Mouse (Mus musculus) limb, embryonic 11.5 days (tissue): ENCODE measurements around the gene Rad23b. TPM values are rescaled to one million over a fixed set of nuclear protein-coding genes. Genes with fewer than 3 reads are reported as not detected.

ENCODE experiments used
- ATAC-seq: fragments of 200-750 bp; cut with Nextera tagmentation; 2 replicates; pipeline ENCODE4 v1.8.0; 2017; ENCODE audit warnings: low read depth; ENCODE audit not compliant: insufficient number of reproducible peaks, low FRiP score, low TSS enrichment
- DNase-seq: peaks from one replicate; pipeline ENCODE4 v3.0.0-alpha.2; 2015; ENCODE audit warnings: low spot score
- H3K27ac ChIP-seq: fragments of 300-500 bp; sonication (generic); replicated peaks from 2 replicates; pipeline ENCODE4 v1.5.1; 2014; ENCODE audit warnings: low read depth, mild to moderate bottlenecking, low read length
- H3K27me3 ChIP-seq: fragments of 300-500 bp; sonication (generic); 2 replicates; pipeline ENCODE4 v1.6.1; 2014; ENCODE audit warnings: mild to moderate bottlenecking, low read length, mixed read lengths; ENCODE audit not compliant: control insufficient read depth, insufficient read depth
- H3K36me3 ChIP-seq: fragments of 300-500 bp; sonication (generic); 2 replicates; pipeline ENCODE4 v1.6.1; 2014; ENCODE audit warnings: mild to moderate bottlenecking, low read length, moderate library complexity, mixed read lengths; ENCODE audit not compliant: control insufficient read depth, insufficient read depth
- H3K4me1 ChIP-seq: fragments of 300-500 bp; sonication (generic); 2 replicates; pipeline ENCODE4 v1.6.1; 2014; ENCODE audit warnings: low read length, mixed read lengths; ENCODE audit not compliant: control insufficient read depth, insufficient read depth
- H3K4me2 ChIP-seq: fragments of 300-500 bp; sonication (generic); 2 replicates; pipeline ENCODE4 v1.6.1; 2014; ENCODE audit warnings: low read depth, mild to moderate bottlenecking, moderate library complexity; ENCODE audit not compliant: severe bottlenecking
- H3K4me3 ChIP-seq: fragments of 300-500 bp; sonication (generic); 2 replicates; pipeline ENCODE4 v1.5.1; 2014; ENCODE audit warnings: low read depth, low read length
- H3K9ac ChIP-seq: fragments of 300-500 bp; sonication (generic); 2 replicates; pipeline ENCODE4 v1.6.1; 2014; ENCODE audit warnings: mild to moderate bottlenecking, low read length
- H3K9me3 ChIP-seq: fragments of 300-500 bp; sonication (generic); 2 replicates; pipeline ENCODE4 v1.6.1; 2016; ENCODE audit warnings: low read length; ENCODE audit not compliant: control insufficient read depth
- WGBS: fragments of 180-500 bp; shearing (Covaris S2); extraction: QIAGEN DNeasy Blood & Tissue Kit; methylation state at CpG from one replicate; pipeline ENCODE4 v1.1.7; 2014; 5-methylcytosine and 5-hydroxymethylcytosine counted together
- polyA plus RNA-seq: library from polyadenylated mRNA; unstranded; fragments of >200 nt; fragmentation: Nextera tagmentation; extraction: Ambion mirVana; gene quantifications from 2 replicates; pipeline ENCODE4 v1.2.1, GENCODE M21; 2014

Gene Rad23b
- polyA plus RNA-seq, 1 experiment from 2014 or later, result 91.8 TPM

- Histone ChIP-seq H3K4me1 (no peaks in the 10 kb centered on the region), H3K9me3 (no peaks in the 10 kb centered on the region), H3K9ac (no peak overlapping the region), H3K4me2 (no peak overlapping the region), H3K27me3 (no peaks in the 10 kb centered on the region), H3K4me3 (no peak overlapping the region), H3K36me3 (no peaks in the 10 kb centered on the region), H3K27ac (no peak overlapping the region)
- WGBS, result 88% methylated on average over 4 of the region's 4 CpGs
- ATAC-seq (no peak), DNase-seq (no peak)
Measured at GRCm38 (mm10) chr4:55426250-55426649, 76.4 kb downstream of the Rad23b start.

Other genes with a start within 250 kb of the Rad23b start
- 1.4 and 1.6 TPM in 2 replicates for gene Klf4, start 182.4 kb downstream of the Rad23b start, polyA plus RNA-seq